Mouse (Mus musculus) limb, embryonic 12.5 days (tissue): ENCODE measurements around the gene Prrx1. TPM values are rescaled to one million over a fixed set of nuclear protein-coding genes. Genes with fewer than 3 reads are reported as not detected.

Source experiments
- polyA plus RNA-seq: library from polyadenylated mRNA; unstranded; fragments of >200 nt; fragmentation: Nextera tagmentation; extraction: Ambion mirVana; gene quantifications from 2 replicates; pipeline ENCODE4 v1.2.1, GENCODE M21; 2016

Prrx1 gene
- polyA plus RNA-seq, 1 experiment from 2014 or later, result 194 TPM

Other genes starting within 250 kb of the Prrx1 start
- not detected in 2 replicates for gene Mroh9, start 228.0 kb downstream of the Prrx1 start, polyA plus RNA-seq
- 39.8 and 40.1 TPM in 2 replicates for gene Gorab, start 90.0 kb upstream of the Prrx1 start, polyA plus RNA-seq